Mouse (Mus musculus): ENCODE measurements around the gene Plekho2.

DNA sequence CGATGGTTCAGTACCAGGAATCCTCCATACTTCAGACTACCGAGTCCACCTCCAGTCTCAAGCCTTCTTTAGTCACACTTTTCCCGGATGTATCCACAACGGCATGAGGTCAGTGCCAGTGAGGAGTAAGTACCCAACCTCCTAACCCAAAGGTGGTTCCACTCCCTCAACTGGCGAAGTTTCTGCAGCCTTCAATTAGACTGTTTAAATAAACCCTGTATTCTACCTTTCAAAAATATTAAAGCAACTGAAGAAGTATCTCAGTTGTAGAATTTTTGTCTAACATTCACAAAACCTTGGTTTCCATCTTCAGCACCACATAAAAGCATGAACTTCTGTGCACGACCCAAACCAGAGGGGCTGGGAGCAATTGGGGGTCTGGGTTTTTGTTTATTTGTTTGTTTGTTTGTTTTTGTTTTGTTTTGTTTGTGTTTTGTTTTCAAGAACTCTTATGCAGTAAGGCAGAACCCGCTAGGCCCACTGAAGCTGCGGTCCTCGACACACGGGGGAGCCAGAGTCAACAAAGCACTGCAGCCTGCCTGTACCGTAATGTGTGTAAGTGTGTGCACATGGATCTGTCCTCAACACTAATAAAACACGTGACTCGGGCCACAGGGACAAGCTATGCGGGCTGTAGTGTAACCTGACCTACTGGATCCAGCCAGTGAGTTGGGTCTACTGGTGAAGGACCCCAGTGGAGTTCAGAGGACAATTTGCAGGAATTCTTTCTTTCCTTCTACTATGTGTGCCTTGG, 56.1 kb downstream of the Plekho2 start:
- TF ChIP-seq CTCF (IDR thresholded peaks at IDR 0.05; ENCODE audit: borderline replicate concordance, insufficient read depth, low read depth, low read length) (peak; percentile 97), POLR2A (IDR thresholded peaks at IDR 0.05; ENCODE audit: borderline replicate concordance, insufficient read depth, low read length) (no peak)
